Mouse (Mus musculus): ENCODE data around the gene Slc35f2.

The Slc35f2 gene

DNA sequence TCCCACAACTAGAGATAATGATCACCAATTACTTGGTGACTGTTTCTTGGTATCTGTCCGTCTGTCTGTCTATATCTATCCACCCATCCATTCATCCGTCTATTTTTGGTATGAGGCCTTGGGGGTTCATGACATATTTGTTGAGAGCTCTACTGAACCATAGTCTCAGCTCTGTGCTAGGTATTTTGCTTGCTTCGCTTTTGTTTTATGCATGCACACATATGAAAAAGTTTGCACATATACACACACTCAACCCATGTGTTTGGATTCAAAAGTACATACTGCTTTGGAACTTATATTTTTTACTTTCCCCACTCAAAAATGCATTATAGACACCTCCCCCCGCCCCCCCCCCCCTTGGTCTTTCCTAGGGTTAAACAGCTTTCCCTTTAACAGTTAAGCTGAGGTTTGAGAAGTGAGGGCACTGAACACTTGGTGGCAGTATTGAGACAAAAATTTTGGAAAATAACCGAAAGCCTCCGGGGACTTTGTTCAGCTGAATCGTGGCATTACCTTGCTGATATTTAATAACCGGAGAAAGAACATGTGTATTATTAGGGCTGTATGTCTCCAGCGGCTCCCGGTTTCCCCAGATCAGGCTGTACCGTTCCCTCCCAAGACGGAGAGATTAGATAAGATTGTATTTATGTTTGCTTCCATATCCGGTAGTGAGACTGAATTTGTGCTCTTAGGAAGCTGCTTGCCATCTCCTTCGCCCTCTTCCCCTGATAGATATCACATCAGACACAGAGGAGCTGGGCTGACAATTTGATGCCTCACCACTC is 57.9 kb downstream of the Slc35f2 start:
- DNase-seq (ENCODE audit: low spot score in 2 of 2) = peak; percentile 10 to 11

DNA sequence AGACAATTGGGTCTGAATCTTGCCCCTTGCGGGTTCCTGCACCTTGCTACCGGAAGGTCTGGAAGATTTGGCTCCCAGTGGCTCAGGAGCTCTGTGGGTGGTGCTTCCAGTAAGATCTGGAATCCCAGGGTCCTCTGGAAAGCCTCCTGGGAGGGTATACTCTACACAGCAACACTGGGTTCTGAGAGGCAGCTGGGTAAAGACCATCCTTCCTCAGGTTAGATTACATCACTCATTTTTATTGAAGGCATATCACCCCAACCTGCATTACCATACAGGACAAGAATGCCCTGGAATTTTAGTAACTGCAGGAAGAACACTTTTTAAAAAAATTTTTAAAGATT is 58.5 kb downstream of the Slc35f2 start:
- no peak for DNase-seq (ENCODE audit: low spot score in 2 of 2)

DNA sequence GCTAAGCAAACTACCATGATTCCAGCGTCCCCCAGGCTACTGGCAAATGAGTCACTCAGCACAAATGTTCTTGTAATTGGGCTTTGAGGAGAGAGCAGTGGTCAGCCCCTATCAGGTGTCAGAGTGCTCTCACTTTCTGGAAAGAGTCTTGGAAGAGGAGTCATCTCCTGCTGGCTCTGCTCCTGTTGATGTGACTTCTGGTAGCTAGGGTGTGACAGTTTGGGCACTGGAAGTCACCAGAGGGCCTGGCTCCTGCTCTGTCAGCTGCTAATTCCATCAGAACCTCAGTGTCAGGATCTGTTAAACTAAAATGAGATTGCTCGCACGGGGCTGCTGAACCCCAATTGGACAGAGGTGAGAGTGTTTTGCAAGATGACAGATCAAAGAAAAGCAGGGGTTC is 63.7 kb downstream of the Slc35f2 start:
- DNase-seq (ENCODE audit: low spot score in 2 of 2) = no peak

DNA sequence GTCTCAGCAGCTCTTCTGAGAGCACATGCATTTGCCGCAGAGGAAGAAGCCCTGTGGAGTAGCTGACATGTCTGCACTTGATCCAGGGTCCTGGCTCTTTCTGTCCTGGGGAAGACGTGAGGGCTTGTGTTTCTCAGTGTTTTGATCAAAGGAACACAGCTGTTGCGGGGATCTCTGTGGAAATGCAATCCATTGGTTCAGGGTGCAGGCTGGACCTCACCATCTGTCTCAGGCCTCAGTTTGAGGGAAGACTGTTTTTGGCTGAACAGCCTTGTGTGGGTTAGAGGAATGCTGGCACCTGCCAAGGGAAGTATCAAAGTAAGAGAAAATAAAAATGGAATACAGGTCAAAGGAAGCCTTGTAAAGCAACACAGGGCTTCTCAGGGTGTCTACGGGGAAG is 64.6 kb downstream of the Slc35f2 start:
- DNase-seq (ENCODE audit: low spot score in 2 of 2) = no peak

DNA sequence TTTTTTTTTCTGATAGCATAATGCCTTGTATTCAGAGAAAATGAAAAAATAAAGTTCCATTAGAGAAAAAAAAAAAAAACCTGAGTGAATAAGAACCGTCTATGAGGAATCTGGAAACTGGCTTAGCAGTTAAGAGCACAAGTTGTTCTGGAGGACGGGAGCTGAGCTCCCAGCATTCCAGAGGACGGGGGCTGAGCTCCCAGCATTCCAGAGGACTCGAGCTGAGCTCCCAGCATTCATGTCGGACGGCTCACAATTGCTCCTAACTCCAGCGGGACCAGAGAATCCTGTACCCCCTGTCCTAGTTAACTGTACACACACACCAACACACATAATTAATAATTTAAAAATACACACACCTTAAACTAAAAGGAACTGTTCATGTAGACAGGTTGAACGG is 67.5 kb downstream of the Slc35f2 start:
- DNase-seq (ENCODE audit: low spot score in 2 of 2) = no peak

DNA sequence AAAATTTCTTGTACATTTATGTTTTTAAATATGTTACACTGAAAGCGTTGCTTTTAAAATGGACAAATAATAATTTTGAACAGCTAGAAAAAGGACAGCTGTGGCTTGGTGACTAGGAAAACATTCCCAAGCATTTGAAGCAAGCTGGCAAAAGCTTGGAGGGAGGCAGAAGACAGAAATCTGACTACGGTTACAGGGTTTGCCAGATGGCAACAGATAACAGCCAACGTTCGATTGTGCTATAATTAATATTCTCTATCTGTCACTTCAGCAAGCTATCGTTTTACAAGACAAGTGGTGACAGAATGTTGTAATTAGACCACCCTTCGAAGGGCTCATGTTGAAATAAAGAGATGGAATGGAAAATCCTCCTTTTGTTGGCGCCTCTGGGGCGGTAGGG is 77.2 kb downstream of the Slc35f2 start:
- no peak for DNase-seq (ENCODE audit: low spot score in 2 of 2)

DNA sequence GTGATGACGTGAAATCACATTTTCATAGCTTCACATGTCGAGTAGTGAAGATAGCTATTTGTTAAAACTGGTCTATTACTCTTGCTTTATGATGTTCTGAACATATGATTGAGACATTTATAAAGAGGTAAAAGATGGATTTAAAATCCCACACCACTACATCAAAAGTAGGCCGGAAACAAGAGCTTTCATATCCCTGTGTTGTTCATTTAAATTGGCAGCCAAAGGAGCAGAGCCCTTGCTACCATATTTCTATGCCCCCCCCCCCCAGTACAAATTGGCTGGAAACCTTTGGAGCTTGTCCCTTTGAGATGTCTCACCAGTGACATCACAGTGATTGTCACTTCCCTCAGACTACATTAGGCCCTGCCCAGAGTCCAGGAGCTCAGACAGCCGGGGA is 78.5 kb downstream of the Slc35f2 start, which contains the start of gene Sln:
Gene Sln (plus strand): TSS at position 301 of the 400 bp plus-strand sequence.
- no peak for DNase-seq (ENCODE audit: low spot score in 2 of 2)

DNA sequence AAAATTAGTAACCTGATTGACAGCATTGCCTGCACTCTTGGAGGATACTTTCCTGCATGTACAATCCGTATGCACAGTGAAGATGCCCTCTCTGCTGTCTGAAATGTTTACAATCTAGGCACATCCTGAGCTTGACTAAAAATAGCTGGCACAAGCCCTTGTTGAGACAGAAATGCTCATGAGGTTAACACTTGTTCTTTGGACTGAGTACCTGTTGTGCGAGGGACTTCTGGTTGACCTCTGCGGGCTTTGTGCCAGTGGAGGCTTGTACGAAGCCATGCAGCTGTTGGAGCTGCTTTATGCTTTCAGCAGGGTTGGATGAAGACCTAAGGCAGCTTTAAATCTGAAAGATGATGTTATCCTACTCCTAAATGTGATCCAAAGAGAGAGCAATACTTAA is 80.8 kb downstream of the Slc35f2 start:
- DNase-seq (ENCODE audit: low spot score in 2 of 2) = no peak

DNA sequence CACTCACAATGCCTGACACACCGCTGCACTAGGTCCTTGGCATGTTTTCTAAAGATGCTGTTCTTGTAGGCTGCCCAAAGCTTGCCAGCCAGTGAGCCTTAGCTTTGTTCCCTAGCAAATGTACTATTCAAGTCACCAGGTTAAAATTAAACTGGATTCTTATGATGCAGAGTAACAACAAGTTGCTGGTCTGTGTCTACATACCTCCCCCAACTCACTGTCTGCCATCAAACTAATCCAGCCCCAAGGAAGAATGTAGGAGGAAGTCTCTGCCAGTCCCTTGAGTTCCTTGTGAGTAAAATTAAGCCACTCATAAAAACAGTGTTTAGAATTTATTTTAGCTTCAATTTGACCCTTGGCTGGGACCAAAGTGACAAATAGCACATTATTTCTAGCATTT is 82.3 kb downstream of the Slc35f2 start:
- DNase-seq (ENCODE audit: low spot score in 2 of 2) = no peak

DNA sequence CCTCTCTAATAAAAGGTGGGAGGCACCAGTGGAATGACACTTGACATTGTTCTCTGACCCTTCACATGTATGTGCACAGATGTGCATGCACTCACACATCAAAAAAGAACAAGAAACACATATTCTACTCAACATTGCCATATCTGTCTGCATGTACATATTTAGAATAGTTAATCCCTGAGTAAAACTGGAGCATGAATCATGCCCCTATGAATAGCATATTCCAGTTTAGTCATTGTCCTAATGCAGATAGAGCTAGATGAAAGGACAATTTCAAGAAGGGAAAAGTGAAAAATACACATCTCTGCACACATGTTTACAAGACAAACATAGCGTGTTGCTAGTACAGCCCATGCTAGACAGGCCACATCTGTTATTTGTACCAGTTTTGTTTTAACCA is 83.2 kb downstream of the Slc35f2 start:
- no peak for DNase-seq (ENCODE audit: low spot score in 2 of 2)

DNA sequence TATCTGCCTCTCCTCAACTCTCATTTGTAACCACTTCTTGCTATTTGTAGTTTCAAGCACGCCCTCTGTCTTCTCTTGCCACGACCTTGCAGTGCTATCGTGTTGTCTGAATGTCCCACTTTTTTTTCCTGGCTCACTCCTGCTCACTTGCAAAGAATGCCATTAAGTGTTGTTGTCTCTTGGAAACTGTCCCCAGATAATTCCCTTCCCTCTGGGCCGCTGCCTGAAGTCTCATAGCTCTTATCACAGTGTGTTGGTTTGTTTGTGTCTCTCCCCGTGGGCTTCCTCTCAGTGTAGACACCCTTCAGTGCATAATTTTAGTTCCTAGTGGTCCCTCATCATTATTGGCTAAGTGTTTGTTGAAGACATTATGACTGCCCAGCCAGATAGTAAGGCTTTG is 86.5 kb downstream of the Slc35f2 start:
- no peak for DNase-seq (ENCODE audit: low spot score in 2 of 2)

All from urinary bladder, postnatal 36 days (tissue).